In the genomic region with DNA sequence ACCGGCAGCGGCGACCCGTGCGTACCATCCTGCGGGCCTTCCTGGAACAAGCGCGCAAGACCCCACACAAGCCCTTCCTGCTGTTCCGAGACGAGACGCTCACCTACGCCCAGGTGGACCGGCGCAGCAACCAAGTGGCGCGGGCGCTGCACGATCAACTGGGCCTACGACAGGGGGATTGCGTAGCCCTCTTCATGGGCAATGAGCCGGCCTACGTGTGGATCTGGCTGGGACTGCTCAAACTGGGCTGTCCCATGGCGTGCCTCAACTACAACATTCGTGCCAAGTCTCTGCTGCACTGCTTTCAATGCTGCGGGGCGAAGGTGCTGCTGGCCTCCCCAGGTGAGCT, we compare ENCODE assay signal across 9 mouse cellular contexts. TPM values are rescaled to one million over a fixed set of nuclear protein-coding genes. Genes with fewer than 3 reads are reported as not detected.
DNase-seq lines count a peak whose midpoint lies in the region; ATAC-seq and TF ChIP-seq lines count a peak whose summit lies in the region.
"Had no signal": no experiment of that assay in that cellular context is flagged by ENCODE, and none has a peak within 500 bp of the region (broad histone marks: within the 10 kb centered on the region; RNA-seq: fewer than 3 reads in every experiment).

No protein-coding gene starts in this region.

- peak overlapping the region; percentile 98 for H3K4me2 ChIP-seq in kidney, embryonic 15.5 days
- peak overlapping the region; percentile 96 for H3K4me2 ChIP-seq in hindbrain, embryonic 14.5 days (replicated peaks)
- H3K4me2 ChIP-seq in midbrain, embryonic 16.5 days (ENCODE audit: low read length) = peak overlapping the region; percentile 83

- H3K4me3 ChIP-seq in kidney, embryonic 15.5 days (replicated peaks) = peak overlapping the region; percentile 57
- peak overlapping the region; percentile 70 for H3K4me3 ChIP-seq in cortical plate, adult 2 months (ENCODE audit: insufficient read depth, low read length)
- H3K4me3 ChIP-seq in hindbrain, embryonic 14.5 days (replicated peaks; ENCODE audit: low read length) = peak overlapping the region; percentile 78
- peak overlapping the region; percentile 66 for H3K4me3 ChIP-seq in midbrain, embryonic 16.5 days (ENCODE audit: low read depth, low read length)

- intact Hi-C loops in left cerebral cortex, postnatal 36 days (cut with DNase I) = no loop called here

- H3K27me3 ChIP-seq in kidney, embryonic 15.5 days = peaks cover 56% of the 10 kb centered on the region
- H3K27me3 ChIP-seq in hindbrain, embryonic 14.5 days (ENCODE audit: control insufficient read depth, insufficient read depth, low read length) = peaks cover 36% of the 10 kb centered on the region
- peaks cover 4% of the 10 kb centered on the region; the same call in 1 of the 2 replicates for H3K27me3 ChIP-seq in midbrain, embryonic 16.5 days (ENCODE audit: control insufficient read depth, insufficient read depth, low read depth, low read length)

- no peak for DNase-seq in kidney, adult 18-20 months
- DNase-seq in hindbrain, embryonic 14.5 days (ENCODE audit: low spot score) = no peak
- DNase-seq in layer of hippocampus, postnatal 10 days (ENCODE audit: low spot score in 2 of 2) = no peak
- no peak for DNase-seq in left cerebral cortex, postnatal 36 days (ENCODE audit: low spot score in 2 of 2)

- no peak for TF ChIP-seq POLR2A in cortical plate, adult 2 months (IDR thresholded peaks at IDR 0.05; ENCODE audit: extremely low read depth, insufficient read depth, low read length)

- peaks cover 14% of the 10 kb centered on the region for H3K4me1 ChIP-seq in kidney, embryonic 15.5 days
- H3K4me1 ChIP-seq in cortical plate, adult 2 months (ENCODE audit: control insufficient read depth, insufficient read depth, low read length) = no peaks in the 10 kb centered on the region
- H3K4me1 ChIP-seq in hindbrain, embryonic 14.5 days (replicated peaks; ENCODE audit: control insufficient read depth, insufficient read depth, low read length) = peaks cover 9% of the 10 kb centered on the region
- peaks cover 5% of the 10 kb centered on the region; the same call in 1 of the 2 replicates for H3K4me1 ChIP-seq in midbrain, embryonic 16.5 days (ENCODE audit: control insufficient read depth, insufficient read depth, low read length)

- no peaks in the 10 kb centered on the region for H3K36me3 ChIP-seq in kidney, embryonic 15.5 days
- H3K36me3 ChIP-seq in hindbrain, embryonic 14.5 days (replicated peaks; ENCODE audit: control insufficient read depth, insufficient read depth) = no peaks in the 10 kb centered on the region
- H3K36me3 ChIP-seq in midbrain, embryonic 16.5 days (ENCODE audit: control insufficient read depth, insufficient read depth, low read length) = no peaks in the 10 kb centered on the region

- 2% methylated on average over 26 of the region's 26 CpGs for WGBS in kidney, embryonic 15.5 days
- under 1% methylated on average over 26 of the region's 26 CpGs for WGBS in hindbrain, embryonic 14.5 days
- 2% methylated on average over 26 of the region's 26 CpGs for WGBS in midbrain, embryonic 16.5 days

- H3K27ac ChIP-seq in kidney, embryonic 15.5 days = no peak overlapping the region
- no peak overlapping the region for H3K27ac ChIP-seq in cortical plate, adult 2 months (ENCODE audit: insufficient read depth, low read length)
- peak overlapping the region; percentile 55; the same call in 1 of the 2 replicates for H3K27ac ChIP-seq in hindbrain, embryonic 14.5 days
- H3K27ac ChIP-seq in midbrain, embryonic 16.5 days (ENCODE audit: low read length) = peak overlapping the region; percentile 67

- peak overlapping the region; percentile 48 for H3K9ac ChIP-seq in kidney, embryonic 15.5 days
- peak overlapping the region; percentile 79 for H3K9ac ChIP-seq in hindbrain, embryonic 14.5 days
- H3K9ac ChIP-seq in midbrain, embryonic 16.5 days (ENCODE audit: low read depth, low read length) = peak overlapping the region; percentile 78

- no peak for TF ChIP-seq CTCF in cortical plate, adult 2 months (IDR thresholded peaks at IDR 0.05; ENCODE audit: extremely low read depth, insufficient read depth, low read length)

- ATAC-seq in kidney, embryonic 15.5 days (replicated peaks; ENCODE audit: low FRiP score) = peak; percentile 49
- peak; percentile 70 for ATAC-seq in hindbrain, embryonic 14.5 days (ENCODE audit: low FRiP score)
- ATAC-seq in midbrain, embryonic 16.5 days = peak; percentile 77
- no peak for ATAC-seq in erythroid progenitor cell, adult 5-6 weeks (replicated peaks; ENCODE audit: low FRiP score, poor library complexity, severe bottlenecking)

- no peaks in the 10 kb centered on the region for H3K9me3 ChIP-seq in kidney, embryonic 15.5 days (replicated peaks)
- no peaks in the 10 kb centered on the region for H3K9me3 ChIP-seq in hindbrain, embryonic 14.5 days (ENCODE audit: control insufficient read depth, low read length)
- H3K9me3 ChIP-seq in midbrain, embryonic 16.5 days (replicated peaks; ENCODE audit: control insufficient read depth, low read length, poor library complexity, severe bottlenecking) = no peaks in the 10 kb centered on the region

RNA-seq across cellular contexts. Expression of a gene that starts 1.1 kb away (rescaled TPM):
- 32.9 and 35.3 TPM in 2 replicates for polyA plus RNA-seq in kidney, embryonic 15.5 days (2015; fragmentation: Nextera tagmentation; extraction: Ambion mirVana)
- 5.0 and 6.7 TPM in 2 replicates for polyA plus RNA-seq in cortical plate, adult 2 months (2012; rRNA removed)
- 9.7 and 13.4 TPM in 2 replicates for polyA plus RNA-seq in hindbrain, embryonic 14.5 days (2014; fragmentation: Nextera tagmentation; extraction: Ambion mirVana)
- 14.0 and 14.6 TPM in 2 replicates for polyA plus RNA-seq in midbrain, embryonic 16.5 days (2015; fragmentation: Nextera tagmentation; extraction: Ambion mirVana)
- not detected in 2 replicates for total RNA-seq in erythroid progenitor cell, adult 5-6 weeks (2015; ENCODE audit: low replicate concordance)
- not detected in 2 replicates for total RNA-seq in erythroid progenitor cell, adult 5-6 weeks (2017; ENCODE audit: low replicate concordance)
- 1 to 10 TPM; 6.2 to 7.0 TPM for total RNA-seq in layer of hippocampus, postnatal 10 days (2021)
- 1 to 10 TPM; 6.3 to 8.4 TPM for total RNA-seq in left cerebral cortex, postnatal 36 days (2021)

RNA-seq across cellular contexts. Expression of a gene that starts 52.8 kb away (rescaled TPM):
- 0.18 and 0.54 TPM in 2 replicates for polyA plus RNA-seq in kidney, embryonic 15.5 days (2015; fragmentation: Nextera tagmentation; extraction: Ambion mirVana)
- polyA plus RNA-seq in cortical plate, adult 2 months (2012; rRNA removed) = 0.04 TPM in 1 of 2 replicates, not detected in the other
- 0.08 TPM in 1 of 2 replicates, not detected in the other for polyA plus RNA-seq in hindbrain, embryonic 14.5 days (2014; fragmentation: Nextera tagmentation; extraction: Ambion mirVana)
- not detected in 2 replicates for polyA plus RNA-seq in midbrain, embryonic 16.5 days (2015; fragmentation: Nextera tagmentation; extraction: Ambion mirVana)
- total RNA-seq in erythroid progenitor cell, adult 5-6 weeks (2015; ENCODE audit: low replicate concordance) = 24.9 and 31.0 TPM in 2 replicates
- total RNA-seq in erythroid progenitor cell, adult 5-6 weeks (2017; ENCODE audit: low replicate concordance) = 14.8 and 16.6 TPM in 2 replicates
- total RNA-seq in layer of hippocampus, postnatal 10 days (2021) = under 1 TPM in 1 of 2 experiments, not detected in 1; 0.21 TPM
- total RNA-seq in left cerebral cortex, postnatal 36 days (2021) = not detected
- total RNA-seq: layer of hippocampus, adult 18-20 months had no signal

Comparison
In these comparisons a context has a peak if more than half of its experiments do, and no peak if none do; other contexts are left out.
1. H3K27ac ChIP-seq: peak in hindbrain, embryonic 14.5 days (single experiment) and midbrain, embryonic 16.5 days (single experiment); none in kidney, embryonic 15.5 days (single experiment) and cortical plate, adult 2 months (single experiment).
2. Peak in every context shown above with its lines, with median percentiles within 50 percentile points of each other: H3K4me2 ChIP-seq, H3K4me3 ChIP-seq and H3K9ac ChIP-seq.